Mouse (Mus musculus) embryonic facial prominence, embryonic 15.5 days (tissue): ENCODE results near the gene Cpd. TPM values are rescaled to one million over a fixed set of nuclear protein-coding genes. Genes with fewer than 3 reads are reported as not detected.

Experiments used
- ATAC-seq: fragments of 200-750 bp; cut with Nextera tagmentation; 2 replicates; pipeline ENCODE4 v1.8.0; 2017; ENCODE audit warnings: low read depth, moderate TSS enrichment; ENCODE audit not compliant: insufficient number of reproducible peaks, low FRiP score, low TSS enrichment
- H3K27ac ChIP-seq: fragments of 300-500 bp; sonication (generic); replicated peaks from 2 replicates; pipeline ENCODE4 v1.5.1; 2015; ENCODE audit warnings: mild to moderate bottlenecking, inconsistent platforms
- H3K27me3 ChIP-seq: fragments of 300-500 bp; sonication (generic); 2 replicates; pipeline ENCODE4 v1.6.1; 2015; ENCODE audit warnings: inconsistent platforms
- H3K36me3 ChIP-seq: fragments of 300-500 bp; sonication (generic); 2 replicates; pipeline ENCODE4 v1.6.1; 2015; ENCODE audit warnings: mild to moderate bottlenecking, inconsistent platforms
- H3K4me1 ChIP-seq: fragments of 300-500 bp; sonication (generic); 2 replicates; pipeline ENCODE4 v1.6.1; 2015; ENCODE audit warnings: inconsistent platforms
- H3K4me2 ChIP-seq: fragments of 300-500 bp; sonication (generic); replicated peaks from 2 replicates; pipeline ENCODE4 v1.6.1; 2015; ENCODE audit warnings: mild to moderate bottlenecking, inconsistent platforms
- H3K4me3 ChIP-seq: fragments of 300-500 bp; sonication (generic); replicated peaks from 2 replicates; pipeline ENCODE4 v1.5.1; 2015; ENCODE audit warnings: mild to moderate bottlenecking, inconsistent platforms
- H3K9ac ChIP-seq: fragments of 300-500 bp; sonication (generic); 2 replicates; pipeline ENCODE4 v1.6.1; 2015; ENCODE audit warnings: inconsistent platforms
- H3K9me3 ChIP-seq: fragments of 300-500 bp; sonication (generic); replicated peaks from 2 replicates; pipeline ENCODE4 v1.6.1; 2016; ENCODE audit warnings: inconsistent platforms
- WGBS: fragments of 180-500 bp; shearing (Covaris S2); methylation state at CpG from one replicate; pipeline ENCODE4 v1.1.7; 2015; 5-methylcytosine and 5-hydroxymethylcytosine counted together
- polyA plus RNA-seq: library from polyadenylated mRNA; unstranded; fragments of >200 nt; fragmentation: Nextera tagmentation; extraction: Ambion mirVana; gene quantifications from 2 replicates; pipeline ENCODE4 v1.2.1, GENCODE M21; 2015

Cpd gene
- polyA plus RNA-seq, 1 experiment from 2014 or later, result 10.8 TPM

GRCm38 (mm10) chr11:76735753-76736324 is 111.0 kb downstream of the Cpd start:
- no peak overlapping the region for H3K27ac ChIP-seq
- ATAC-seq, result no peak
- no peak overlapping the region for H3K4me3 ChIP-seq
- no peak overlapping the region for H3K9ac ChIP-seq
- no peaks in the 10 kb centered on the region for H3K4me1 ChIP-seq
- H3K9me3 ChIP-seq, result no peaks in the 10 kb centered on the region
- peaks cover 53% of the 10 kb centered on the region for H3K36me3 ChIP-seq
- WGBS, result 77% methylated on average over 4 of the region's 4 CpGs
- no peaks in the 10 kb centered on the region for H3K27me3 ChIP-seq
- no peak overlapping the region for H3K4me2 ChIP-seq

- Histone ChIP-seq H3K27me3 (no peaks in the 10 kb centered on the region), H3K9ac (no peak overlapping the region), H3K36me3 (peaks cover 59% of the 10 kb centered on the region), H3K4me1 (no peaks in the 10 kb centered on the region), H3K4me2 (no peak overlapping the region), H3K9me3 (no peaks in the 10 kb centered on the region), H3K4me3 (no peak overlapping the region), H3K27ac (no peak overlapping the region)
- ATAC-seq, result no peak
- WGBS, result 81% methylated on average over 3 of the region's 3 CpGs
These were observed 112.3 kb downstream of the Cpd start for GRCm38 (mm10) chr11:76734560-76734959.

- H3K9ac ChIP-seq, result no peak overlapping the region
- H3K4me1 ChIP-seq, result no peaks in the 10 kb centered on the region
- peaks cover 73% of the 10 kb centered on the region for H3K36me3 ChIP-seq
- no peaks in the 10 kb centered on the region for H3K9me3 ChIP-seq
- no peak overlapping the region for H3K4me2 ChIP-seq
- H3K4me3 ChIP-seq, result no peak overlapping the region
- no peaks in the 10 kb centered on the region for H3K27me3 ChIP-seq
- WGBS, result 88% methylated on average over 3 of the region's 3 CpGs
- no peak for ATAC-seq
- H3K27ac ChIP-seq, result no peak overlapping the region
These were observed 116.2 kb downstream of the Cpd start for GRCm38 (mm10) chr11:76730650-76731049.

Other genes with a start within 250 kb of the Cpd start
- gene Abr, start 224.7 kb downstream of the Cpd start, polyA plus RNA-seq, result 41.1 and 42.6 TPM in 2 replicates
- 0.36 and 0.46 TPM in 2 replicates for gene Bhlha9, start 174.5 kb downstream of the Cpd start, polyA plus RNA-seq
- 1.3 and 1.5 TPM in 2 replicates for gene Trarg1, start 167.2 kb downstream of the Cpd start, polyA plus RNA-seq
- gene Gosr1, start 83.4 kb downstream of the Cpd start, polyA plus RNA-seq, result 24.6 and 25.4 TPM in 2 replicates
- 1.5 and 1.8 TPM in 2 replicates for gene Tmigd1, start 55.1 kb upstream of the Cpd start, polyA plus RNA-seq
- gene Blmh, start 77.8 kb upstream of the Cpd start, polyA plus RNA-seq, result 170 and 171 TPM in 2 replicates
- 3.8 and 4.7 TPM in 2 replicates for gene Slc6a4, start 151.6 kb upstream of the Cpd start, polyA plus RNA-seq
- 78.2 and 81.2 TPM in 2 replicates for gene Nsrp1, start 231.4 kb upstream of the Cpd start, polyA plus RNA-seq